Mouse (Mus musculus) erythroblast, embryonic 14.5 days (primary cell): ENCODE data around the gene Rxrb.

Experiments used
- GATA1 ChIP-seq: IDR thresholded peaks from 2 replicates; pipeline ENCODE4 v1.6.1; 2012; ENCODE audit warnings: low read length, inconsistent platforms, mixed read lengths
- TAL1 ChIP-seq: IDR thresholded peaks from 3 replicates; pipeline ENCODE4 v1.6.1; 2012; ENCODE audit warnings: low read length, inconsistent platforms, mixed read lengths

GRCm38 (mm10) chr17:34003426-34003825, 28.2 kb upstream of the Rxrb start:
- TF ChIP-seq GATA1 (no peak), TAL1 (no peak)
